ENCODE assay signal across 8 mouse cellular contexts in genomic region chr6:108456231-108457062, GRCm38 (mm10).
A peak's percentile ranks its signal among the peaks of the same experiment; 100 is the strongest.
DNase-seq lines count a peak whose midpoint lies in the region; ATAC-seq and TF ChIP-seq lines count a peak whose summit lies in the region.

No protein-coding gene starts in this region.

- WGBS in hindbrain, postnatal 0 days: 10% methylated on average over 18 of the region's 18 CpGs
- whole genome bisulfite sequencing in midbrain, embryonic 13.5 days: 4% methylated on average over 18 of the region's 18 CpGs

- no peak for TF ChIP-seq CTCF in hindbrain, postnatal 0 days (IDR thresholded peaks at IDR 0.05; ENCODE audit: low read depth)

- no peaks in the 10 kb centered on the region for H3K36me3 ChIP-seq in ES-E14 (ENCODE audit: control insufficient read depth, insufficient read depth, low read length, poor library complexity, severe bottlenecking)
- no peaks in the 10 kb centered on the region for H3K36me3 ChIP-seq in hindbrain, postnatal 0 days (ENCODE audit: insufficient read depth, low read length)
- no peaks in the 10 kb centered on the region for H3K36me3 ChIP-seq in midbrain, embryonic 13.5 days

- peak overlapping the region; percentile 52 for H3K4me2 ChIP-seq in hindbrain, postnatal 0 days (ENCODE audit: low read depth, low read length)
- peak overlapping the region; percentile 48 for H3K4me2 ChIP-seq in midbrain, embryonic 13.5 days (replicated peaks)

- peak; percentile 38 for ATAC-seq in hindbrain, postnatal 0 days
- ATAC-seq in midbrain, embryonic 13.5 days: peak; percentile 68
- no peak for ATAC-seq in monocyte, adult 5-6 weeks (replicated peaks; ENCODE audit: insufficient number of reproducible peaks, low FRiP score, low TSS enrichment, poor library complexity, severe bottlenecking)
- no peak for ATAC-seq in granulocyte monocyte progenitor cell, adult 5-6 weeks (replicated peaks; ENCODE audit: poor library complexity, severe bottlenecking)

- peak; percentile 76 for DNase-seq in ES-E14 (ENCODE audit: low read depth, low spot score)
- peak; percentile 91 for DNase-seq in cerebellum, adult 9-11 months
- DNase-seq in frontal cortex, postnatal 10 days (ENCODE audit: low spot score in 2 of 2): peak; percentile 37 to 80
- DNase-seq in hindbrain, postnatal 0 days (ENCODE audit: low spot score): peak; percentile 35
- peak; percentile 81 to 89 for DNase-seq in left cerebral cortex, adult 9 months (ENCODE audit: low spot score in 2 of 2)

- peaks cover 6 to 27% of the 10 kb centered on the region in 2 experiments for H3K4me1 ChIP-seq in ES-E14 (ENCODE audit: control insufficient read depth in 2 of 2, insufficient read depth in 2 of 2, low read length in 2 of 2, poor library complexity in 1 of 2)
- peaks cover 16% of the 10 kb centered on the region for H3K4me1 ChIP-seq in hindbrain, postnatal 0 days (ENCODE audit: insufficient read depth, low read length)
- peaks cover 35% of the 10 kb centered on the region for H3K4me1 ChIP-seq in midbrain, embryonic 13.5 days (replicated peaks)

- H3K4me3 ChIP-seq in ES-E14 (ENCODE audit: insufficient read depth in 1 of 2, low read depth in 1 of 2, low read length in 2 of 2, poor library complexity in 1 of 2, severe bottlenecking in 1 of 2): peak overlapping the region in 1 of 2 experiments; percentile 24; a peak in 2 of 4 replicates
- peak overlapping the region; percentile 13; the same call in 1 of the 2 replicates for H3K4me3 ChIP-seq in hindbrain, postnatal 0 days (ENCODE audit: low read length)
- H3K4me3 ChIP-seq in midbrain, embryonic 13.5 days (replicated peaks): peak overlapping the region; percentile 22

- no peaks in the 10 kb centered on the region for H3K27me3 ChIP-seq in hindbrain, postnatal 0 days (ENCODE audit: insufficient read depth, low read length)
- H3K27me3 ChIP-seq in midbrain, embryonic 13.5 days: no peaks in the 10 kb centered on the region

- H3K9me3 ChIP-seq in ES-E14 (ENCODE audit: control insufficient read depth, insufficient read depth, low read depth, low read length): no peaks in the 10 kb centered on the region
- H3K9me3 ChIP-seq in hindbrain, postnatal 0 days (ENCODE audit: low read length): no peaks in the 10 kb centered on the region
- no peaks in the 10 kb centered on the region for H3K9me3 ChIP-seq in midbrain, embryonic 13.5 days

- H3K27ac ChIP-seq in ES-E14 (ENCODE audit: insufficient read depth, low read depth, low read length, poor library complexity, severe bottlenecking): peak overlapping the region; percentile 68
- H3K27ac ChIP-seq in hindbrain, postnatal 0 days: peak overlapping the region; percentile 60; the same call in 1 of the 2 replicates
- no peak overlapping the region for H3K27ac ChIP-seq in midbrain, embryonic 13.5 days

- peak overlapping the region; percentile 29 for H3K9ac ChIP-seq in ES-E14 (ENCODE audit: insufficient read depth, low read depth, low read length, poor library complexity, severe bottlenecking)
- H3K9ac ChIP-seq in hindbrain, postnatal 0 days (replicated peaks; ENCODE audit: low read length): peak overlapping the region; percentile 35; the same call in 1 of the 2 replicates
- peak overlapping the region; percentile 49; the same call in 1 of the 2 replicates for H3K9ac ChIP-seq in midbrain, embryonic 13.5 days (replicated peaks)

- in situ Hi-C loops in ES-E14 (cut with MboI; ENCODE audit: low sequenced_read_pairs in 2 of 2, unreplicated experiment in 2 of 2): no loop called here

TF ChIP-seq in ES-E14, 5 proteins besides CTCF, POLR2A, EP300 and RAD21:
- TF ChIP-seq HCFC1 (IDR thresholded peaks at IDR 0.05; ENCODE audit: borderline replicate concordance, insufficient read depth, low read length): no peak
- TF ChIP-seq MAFK (IDR thresholded peaks at IDR 0.05; ENCODE audit: insufficient read depth, low read depth, low read length): no peak

Comparison
In these comparisons a context has a peak if more than half of its experiments do, and no peak if none do; other contexts are left out.
1. DNase-seq: peak in every context shown above with its lines; median percentile 91 in cerebellum, adult 9-11 months; 85 in left cerebral cortex, adult 9 months; 76 in ES-E14; 58 in frontal cortex, postnatal 10 days; 35 in hindbrain, postnatal 0 days.
2. ATAC-seq: peak in hindbrain, postnatal 0 days (single experiment) and midbrain, embryonic 13.5 days (single experiment); none in monocyte, adult 5-6 weeks (single experiment) and granulocyte monocyte progenitor cell, adult 5-6 weeks (single experiment).
3. Peak in every context shown above with its lines, with median percentiles within 50 percentile points of each other: H3K9ac ChIP-seq.